ENCODE assay signal across 11 mouse cellular contexts in the genomic region with DNA sequence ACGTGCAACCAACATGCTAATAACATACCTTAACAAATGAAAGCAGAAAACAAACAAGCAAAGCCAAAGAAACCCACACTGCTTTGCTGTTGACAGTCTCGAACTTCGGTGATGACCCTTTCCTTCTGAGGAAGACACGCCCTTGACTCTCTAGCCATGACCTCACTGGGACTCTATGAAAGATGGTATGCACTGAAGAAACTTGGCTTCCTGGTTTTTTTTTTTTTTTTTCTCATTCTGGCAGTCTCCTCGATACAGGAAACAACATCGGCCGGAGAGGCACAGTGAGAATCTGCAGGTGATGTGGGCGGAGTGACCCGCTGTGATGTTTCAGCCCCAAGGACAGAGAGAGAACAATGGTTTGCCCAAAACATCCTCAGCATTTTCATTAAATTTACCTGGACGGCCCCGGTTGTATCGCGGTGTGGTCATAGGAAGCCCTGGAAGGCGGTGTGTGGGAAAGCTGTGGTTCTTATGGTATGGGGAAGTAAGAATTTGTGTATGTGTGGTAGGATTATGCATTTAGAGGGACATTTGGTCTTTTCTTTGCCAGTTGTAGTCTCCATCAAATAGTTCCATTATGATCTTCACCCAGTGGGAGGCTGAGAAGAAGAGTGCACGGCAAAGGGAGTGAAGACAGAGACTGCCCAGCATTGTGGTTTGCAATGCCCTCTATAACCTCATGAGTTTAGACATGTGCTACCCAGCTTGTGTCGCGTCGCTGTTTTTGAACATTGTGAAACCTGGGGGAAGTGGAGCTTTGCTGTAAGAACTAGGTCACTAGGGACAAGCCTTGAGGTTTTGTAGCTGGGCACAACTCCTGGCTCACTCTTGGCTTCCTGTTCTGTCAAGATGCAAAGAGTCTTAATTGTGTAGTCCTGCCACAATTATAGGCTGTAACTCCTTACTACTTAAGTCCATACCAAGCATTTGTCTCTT. TPM values are rescaled to one million over a fixed set of nuclear protein-coding genes. Genes with fewer than 3 reads are reported as not detected.
DNase-seq lines count a peak whose midpoint lies in the region; ATAC-seq lines count a peak whose summit lies in the region.
"Had no signal": no experiment of that assay in that cellular context is flagged by ENCODE, and none has a peak within 500 bp of the region (broad histone marks: within the 10 kb centered on the region; RNA-seq: fewer than 3 reads in every experiment).

No protein-coding gene starts in this region.

- peak; percentile 48 for DNase-seq in intestine, embryonic 14.5 days (ENCODE audit: low spot score)
- DNase-seq in CD4-positive helper T cell, adult 2 months (ENCODE audit: low read depth, low spot score) = peak; percentile 7
- DNase-seq in lung, postnatal 25 days (ENCODE audit: low spot score) = peak; percentile 21
- peak; percentile 6 to 12 for DNase-seq in thymus, adult 18-20 months
- no peak for DNase-seq in ovary, postnatal 36 days (ENCODE audit: low spot score)
- no peak for DNase-seq in hindbrain, embryonic 11.5 days (ENCODE audit: low spot score)
- no peak for DNase-seq in left cerebral cortex, postnatal 36 days (ENCODE audit: low spot score in 2 of 2)
- DNase-seq: midbrain, embryonic 14.5 days had no signal

- no peaks in the 10 kb centered on the region for H3K9me3 ChIP-seq in intestine, embryonic 14.5 days (ENCODE audit: control insufficient read depth, low read length)
- no peaks in the 10 kb centered on the region for H3K9me3 ChIP-seq in intestine, embryonic 15.5 days
- H3K9me3 ChIP-seq in hindbrain, embryonic 11.5 days (ENCODE audit: control insufficient read depth, low read length) = no peaks in the 10 kb centered on the region

- ATAC-seq in intestine, embryonic 14.5 days (replicated peaks; ENCODE audit: low FRiP score, low TSS enrichment, low read depth) = no peak
- no peak for ATAC-seq in intestine, embryonic 15.5 days
- ATAC-seq in hindbrain, embryonic 11.5 days (ENCODE audit: low FRiP score) = no peak

- H3K27me3 ChIP-seq in intestine, embryonic 14.5 days (replicated peaks; ENCODE audit: control insufficient read depth, insufficient read depth, low read length) = no peaks in the 10 kb centered on the region
- no peaks in the 10 kb centered on the region for H3K27me3 ChIP-seq in intestine, embryonic 15.5 days (replicated peaks)
- H3K27me3 ChIP-seq in hindbrain, embryonic 11.5 days (ENCODE audit: control insufficient read depth, insufficient read depth, low read length) = no peaks in the 10 kb centered on the region

- no peak overlapping the region for H3K9ac ChIP-seq in intestine, embryonic 14.5 days (ENCODE audit: low read length)
- H3K9ac ChIP-seq in intestine, embryonic 15.5 days = no peak overlapping the region
- no peak overlapping the region for H3K9ac ChIP-seq in hindbrain, embryonic 11.5 days (ENCODE audit: low read depth, low read length)
- H3K9ac ChIP-seq: hindbrain, embryonic 14.5 days; liver, embryonic 14.5 days had no signal

- no peaks in the 10 kb centered on the region for H3K36me3 ChIP-seq in intestine, embryonic 14.5 days (ENCODE audit: control insufficient read depth, insufficient read depth, low read length)
- H3K36me3 ChIP-seq in intestine, embryonic 15.5 days = no peaks in the 10 kb centered on the region
- H3K36me3 ChIP-seq in hindbrain, embryonic 11.5 days (ENCODE audit: control insufficient read depth, insufficient read depth, low read length) = no peaks in the 10 kb centered on the region

- no peak overlapping the region for H3K4me3 ChIP-seq in intestine, embryonic 14.5 days (ENCODE audit: low read depth, low read length)
- no peak overlapping the region for H3K4me3 ChIP-seq in intestine, embryonic 15.5 days (replicated peaks)
- H3K4me3 ChIP-seq in hindbrain, embryonic 11.5 days (ENCODE audit: low read depth, low read length) = no peak overlapping the region

- H3K4me1 ChIP-seq in intestine, embryonic 14.5 days (replicated peaks; ENCODE audit: control insufficient read depth, insufficient read depth, low read length) = peaks cover 6% of the 10 kb centered on the region
- H3K4me1 ChIP-seq in intestine, embryonic 15.5 days (replicated peaks) = no peaks in the 10 kb centered on the region
- no peaks in the 10 kb centered on the region for H3K4me1 ChIP-seq in hindbrain, embryonic 11.5 days (replicated peaks; ENCODE audit: control insufficient read depth, insufficient read depth, low read length)

- no peak overlapping the region for H3K4me2 ChIP-seq in intestine, embryonic 14.5 days (ENCODE audit: low read length)
- no peak overlapping the region for H3K4me2 ChIP-seq in intestine, embryonic 15.5 days (replicated peaks)
- H3K4me2 ChIP-seq in hindbrain, embryonic 11.5 days (replicated peaks; ENCODE audit: low read depth, low read length) = no peak overlapping the region

- WGBS in intestine, embryonic 14.5 days = 84% methylated on average over 18 of the region's 18 CpGs
- WGBS in intestine, embryonic 15.5 days = 85% methylated on average over 18 of the region's 18 CpGs
- WGBS in hindbrain, embryonic 11.5 days = 84% methylated on average over 18 of the region's 18 CpGs

- intact Hi-C loops in left cerebral cortex, postnatal 36 days (cut with DNase I) = no loop called here

- H3K27ac ChIP-seq in intestine, embryonic 14.5 days (ENCODE audit: low read depth) = no peak overlapping the region
- H3K27ac ChIP-seq in intestine, embryonic 15.5 days = no peak overlapping the region
- H3K27ac ChIP-seq in hindbrain, embryonic 11.5 days (ENCODE audit: low read depth, low read length) = no peak overlapping the region
- H3K27ac ChIP-seq: hindbrain, embryonic 14.5 days; liver, embryonic 14.5 days had no signal

RNA-seq across cellular contexts. Expression of a gene that starts 1.2 kb away (rescaled TPM):
- 0.85 and 0.92 TPM in 2 replicates for polyA plus RNA-seq in intestine, embryonic 14.5 days (2014; fragmentation: Nextera tagmentation; extraction: Ambion mirVana)
- 1.5 TPM in 2 replicates for polyA plus RNA-seq in intestine, embryonic 15.5 days (2015; fragmentation: Nextera tagmentation; extraction: Ambion mirVana)
- 0.37 and 0.63 TPM in 2 replicates for polyA plus RNA-seq in hindbrain, embryonic 11.5 days (2014; fragmentation: Nextera tagmentation; extraction: Ambion mirVana)
- under 1 TPM in 1 of 2 experiments, not detected in 1; 0.75 TPM for total RNA-seq in left cerebral cortex, postnatal 36 days (2021)

Comparison
In these comparisons a context has a peak if more than half of its experiments do, and no peak if none do; other contexts are left out.
1. DNase-seq: peak in intestine, embryonic 14.5 days (single experiment), CD4-positive helper T cell, adult 2 months (single experiment), lung, postnatal 25 days (single experiment) and thymus, adult 18-20 months (2 of 2); none in ovary, postnatal 36 days (single experiment), hindbrain, embryonic 11.5 days (single experiment) and left cerebral cortex, postnatal 36 days (0 of 2).